Mouse (Mus musculus): ENCODE measurements around the gene Dgke. TPM values are rescaled to one million over a fixed set of nuclear protein-coding genes. Genes with fewer than 3 reads are reported as not detected.

The Dgke gene
- polyA plus RNA-seq, 1 experiment from 2014 or later, result 5.7 TPM

- 48% methylated on average over 5 of the region's 5 CpGs for WGBS
- H3K9ac ChIP-seq, result no peak overlapping the region
- no peak overlapping the region for H3K27ac ChIP-seq
- no peaks in the 10 kb centered on the region for H3K27me3 ChIP-seq
- no peak; the same call in 1 of the 2 replicates for ATAC-seq (replicated peaks; ENCODE audit: insufficient number of reproducible peaks, insufficient read depth, low FRiP score, low read depth)
- peaks cover 22% of the 10 kb centered on the region for H3K36me3 ChIP-seq
- no peaks in the 10 kb centered on the region for H3K4me1 ChIP-seq (replicated peaks)
- no peak overlapping the region for H3K4me2 ChIP-seq
- H3K9me3 ChIP-seq (replicated peaks), result no peaks in the 10 kb centered on the region
- H3K4me3 ChIP-seq, result no peak overlapping the region
Observed at GRCm38 (mm10) chr11:88989530-88989929, 77.1 kb downstream of the Dgke start.

GRCm38 (mm10) chr11:88988956-88989355, 77.7 kb downstream of the Dgke start:
- Histone ChIP-seq H3K4me2 (no peak overlapping the region), H3K4me3 (no peak overlapping the region), H3K9me3 (replicated peaks) (no peaks in the 10 kb centered on the region), H3K27me3 (no peaks in the 10 kb centered on the region), H3K27ac (no peak overlapping the region), H3K36me3 (peaks cover 22% of the 10 kb centered on the region), H3K9ac (no peak overlapping the region), H3K4me1 (replicated peaks) (no peaks in the 10 kb centered on the region)
- 79% methylated on average over 5 of the region's 5 CpGs for WGBS
- no peak for ATAC-seq (replicated peaks; ENCODE audit: insufficient number of reproducible peaks, insufficient read depth, low FRiP score, low read depth)

DNA sequence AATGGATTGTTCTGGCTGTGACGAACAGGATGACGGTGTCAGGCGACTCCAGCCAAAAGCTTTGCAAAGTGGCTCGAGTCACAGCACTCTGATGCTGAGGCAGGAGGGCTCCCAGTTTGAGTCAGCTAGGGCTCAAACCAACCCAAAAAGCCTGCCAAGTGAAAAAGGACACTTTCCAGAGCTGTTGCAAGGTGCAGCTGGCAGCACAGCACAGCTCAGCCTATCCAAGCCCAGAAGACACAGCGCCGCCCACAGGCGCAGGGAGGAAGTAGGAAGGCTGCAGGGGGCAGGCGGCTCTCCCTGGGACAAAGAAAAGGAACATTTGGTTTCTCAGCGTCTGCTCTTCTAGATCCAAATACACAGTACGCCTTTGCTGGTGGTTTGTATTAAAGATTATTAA, 80.0 kb downstream of the Dgke start:
- Histone ChIP-seq H3K4me2 (no peak overlapping the region), H3K27me3 (no peaks in the 10 kb centered on the region), H3K4me3 (no peak overlapping the region), H3K27ac (no peak overlapping the region), H3K9ac (no peak overlapping the region), H3K9me3 (replicated peaks) (no peaks in the 10 kb centered on the region), H3K36me3 (peaks cover 36% of the 10 kb centered on the region), H3K4me1 (replicated peaks) (no peaks in the 10 kb centered on the region)
- WGBS, result 80% methylated on average over 10 of the region's 10 CpGs
- no peak for ATAC-seq (replicated peaks; ENCODE audit: insufficient number of reproducible peaks, insufficient read depth, low FRiP score, low read depth)

Other genes with a start within 250 kb of the Dgke start
- 44.2 and 45.8 TPM in 2 replicates for gene Akap1, start 202.3 kb downstream of the Dgke start, polyA plus RNA-seq (2015; fragmentation: Nextera tagmentation; extraction: Ambion mirVana)
- 44.2 and 51.1 TPM in 2 replicates for gene Scpep1, start 111.4 kb downstream of the Dgke start, polyA plus RNA-seq (2015; fragmentation: Nextera tagmentation; extraction: Ambion mirVana)
- not detected in 2 replicates for gene Elobl, start 99.9 kb downstream of the Dgke start, polyA plus RNA-seq (2015; fragmentation: Nextera tagmentation; extraction: Ambion mirVana)
- 8.6 and 11.0 TPM in 2 replicates for gene Coil, start 96.6 kb downstream of the Dgke start, polyA plus RNA-seq (2015; fragmentation: Nextera tagmentation; extraction: Ambion mirVana)
- 14.3 and 21.6 TPM in 2 replicates for gene Trim25, start 67.5 kb downstream of the Dgke start, polyA plus RNA-seq (2015; fragmentation: Nextera tagmentation; extraction: Ambion mirVana)
- 1.1 and 5.0 TPM in 2 replicates for gene Gm525, start 7.0 kb upstream of the Dgke start, polyA plus RNA-seq (2015; fragmentation: Nextera tagmentation; extraction: Ambion mirVana)
- gene Nog, start 235.5 kb upstream of the Dgke start, polyA plus RNA-seq (2015; fragmentation: Nextera tagmentation; extraction: Ambion mirVana), result 0.24 and 0.42 TPM in 2 replicates

All from heart, embryonic 15.5 days (tissue).